Mouse (Mus musculus) v-Abl transformed pro-B cells (cell line): Measurements from ENCODE around the gene Unc13c.

ENCODE experiments used
- in situ Hi-C, 2 experiments: fragments of 400-800 bp; cut with MboI; formaldehyde crosslinking; loops; one replicate each; pipeline ENCODE4 v1.15.1; 2025; ENCODE audit not compliant: unreplicated experiment in 2 of 2

The Unc13c gene

GRCm38 (mm10) chr9:73883143-73883542, 85.6 kb downstream of the Unc13c start:
- in situ Hi-C loops = no loop called here

GRCm38 (mm10) chr9:73882393-73882919, 86.3 kb downstream of the Unc13c start:
- in situ Hi-C loops = no loop called here

DNA sequence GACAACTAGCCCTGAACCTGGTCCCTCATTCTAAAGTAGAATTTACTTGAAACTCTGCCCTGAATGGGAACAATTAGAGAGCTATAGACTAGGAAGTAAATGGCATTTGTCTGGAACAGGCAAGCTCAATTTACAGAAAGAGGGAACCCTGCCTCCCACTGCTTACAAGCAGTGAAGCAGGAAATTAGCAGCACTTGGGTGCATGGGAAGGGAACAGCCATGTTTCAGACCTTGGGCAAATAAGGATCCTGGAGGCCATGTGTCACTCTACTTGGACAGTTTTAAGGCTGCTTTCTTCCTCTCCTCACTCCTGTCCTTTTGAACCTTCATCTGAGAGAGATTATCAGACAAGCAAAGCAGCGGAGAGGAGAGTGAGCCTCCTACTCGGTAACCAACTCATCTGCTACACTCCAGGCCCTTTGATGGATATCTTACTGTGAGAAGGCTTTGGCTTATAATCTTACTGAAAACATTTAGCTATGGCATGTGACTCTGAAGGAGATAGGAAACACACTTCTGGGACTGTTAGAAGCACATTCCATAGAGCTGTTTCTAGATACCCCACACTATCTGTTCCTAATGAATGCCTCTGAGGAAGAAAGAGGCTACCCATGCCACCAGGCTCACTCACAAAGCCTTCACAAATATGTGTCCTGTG, 101.2 kb downstream of the Unc13c start:
- in situ Hi-C loops = no loop called here

- in situ Hi-C loops = no loop called here
Measured at GRCm38 (mm10) chr9:73866666-73867065, 102.1 kb downstream of the Unc13c start.

GRCm38 (mm10) chr9:73859469-73859868, 109.3 kb downstream of the Unc13c start:
- in situ Hi-C loops = no loop called here

- in situ Hi-C loops = no loop called here
Measured at GRCm38 (mm10) chr9:73854281-73854680, 114.5 kb downstream of the Unc13c start.

- in situ Hi-C loops = no loop called here
Measured at GRCm38 (mm10) chr9:73806681-73807080, 162.1 kb downstream of the Unc13c start.

DNA sequence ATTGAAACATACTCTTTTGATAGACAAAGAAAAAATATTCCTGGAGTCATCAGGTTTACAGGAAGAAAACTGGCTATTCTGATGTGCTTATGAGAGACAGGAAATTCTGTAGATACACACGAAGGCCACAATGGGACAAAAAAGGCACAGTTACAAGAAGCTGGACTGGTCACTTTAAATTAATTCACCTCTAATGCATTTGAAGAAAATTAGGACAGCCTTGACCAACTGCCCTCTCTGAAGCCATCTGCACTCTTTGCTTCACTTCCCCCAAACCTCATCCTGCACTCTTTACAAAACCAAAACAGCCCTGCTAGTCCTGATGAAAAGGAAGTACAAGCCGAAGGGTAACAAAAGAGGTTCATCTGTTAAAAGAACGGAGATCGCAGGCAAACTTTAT, 194.2 kb downstream of the Unc13c start:
- in situ Hi-C loops = no loop called here

DNA sequence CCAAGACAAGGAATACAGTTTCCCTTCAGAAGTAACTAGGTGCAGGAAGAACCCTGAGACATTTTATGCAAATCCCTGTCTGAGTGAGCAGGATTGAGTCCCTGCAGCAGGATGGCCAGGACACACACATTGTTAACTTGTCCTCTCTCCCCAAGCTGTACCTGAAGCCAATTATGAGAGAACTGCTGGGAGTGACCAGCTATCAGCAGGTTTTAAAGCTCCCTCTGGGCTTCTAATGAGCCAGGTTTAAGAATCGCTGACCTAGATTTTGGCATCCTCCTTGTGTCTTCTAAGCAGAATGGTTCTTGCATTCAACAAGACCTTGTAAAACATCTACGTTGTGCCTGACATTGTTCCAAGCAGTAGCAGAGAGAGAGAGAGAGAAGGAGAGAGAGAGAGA, 213.6 kb downstream of the Unc13c start:
- in situ Hi-C loops = no loop called here

DNA sequence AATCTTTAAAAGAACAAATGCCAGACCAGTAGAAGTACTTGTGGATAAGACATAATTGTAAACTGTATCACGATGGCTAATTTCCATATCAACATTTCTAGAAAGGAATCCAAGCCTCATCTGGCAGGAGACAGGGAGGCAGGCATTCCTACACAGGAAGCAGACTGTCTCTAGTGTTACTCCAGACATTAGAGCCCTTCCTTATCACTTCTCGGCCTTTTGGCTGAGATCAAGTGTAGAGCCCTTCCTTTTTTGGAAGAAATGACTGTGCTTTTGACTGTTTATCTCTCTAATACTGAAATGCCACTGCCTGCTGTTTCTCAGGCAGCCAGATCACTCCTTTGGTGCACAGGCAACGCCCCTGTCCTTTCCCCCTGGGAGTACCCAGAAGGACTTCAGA, 215.3 kb downstream of the Unc13c start:
- in situ Hi-C loops = no loop called here

DNA sequence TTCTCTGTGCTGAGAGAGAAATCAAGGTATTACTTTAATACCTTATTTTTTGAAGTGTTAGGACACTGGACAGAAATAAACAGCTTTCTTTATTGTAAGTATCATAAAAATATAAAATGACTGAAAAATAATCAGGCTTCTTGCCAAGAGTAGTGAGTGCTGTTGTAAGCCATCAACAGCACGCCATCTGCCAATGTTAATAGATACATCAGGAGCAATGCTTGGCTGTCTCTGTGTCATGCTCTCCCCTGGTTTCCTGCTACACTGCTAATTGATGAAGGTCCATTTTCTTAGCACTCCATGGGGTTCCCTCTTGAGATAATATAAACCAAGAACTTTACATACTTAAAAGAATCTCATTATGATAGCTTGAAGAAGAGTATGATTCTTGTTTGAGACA, 217.4 kb downstream of the Unc13c start:
- in situ Hi-C loops = no loop called here

DNA sequence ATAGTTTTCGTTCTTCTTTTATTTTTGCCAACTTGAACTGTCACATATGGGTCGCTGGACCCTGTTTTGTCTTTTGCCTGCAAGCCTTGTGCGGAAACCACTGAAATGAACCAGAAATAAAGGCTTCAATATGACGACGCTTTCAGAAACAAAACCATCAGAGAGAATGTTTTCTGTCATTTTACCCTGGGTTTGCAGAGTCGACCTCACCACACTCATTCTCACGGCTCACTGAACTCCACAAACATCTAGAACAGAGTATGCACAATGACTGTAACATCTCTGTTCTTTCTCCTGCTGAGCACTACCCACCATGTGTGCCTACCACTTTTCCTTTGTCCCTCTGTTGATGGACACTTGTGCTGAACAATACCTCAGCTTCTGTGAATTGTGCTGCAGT, 234.3 kb downstream of the Unc13c start:
- in situ Hi-C loops = no loop called here

- in situ Hi-C loops = no loop called here
Measured at GRCm38 (mm10) chr9:73725717-73726662, 242.8 kb downstream of the Unc13c start.

DNA sequence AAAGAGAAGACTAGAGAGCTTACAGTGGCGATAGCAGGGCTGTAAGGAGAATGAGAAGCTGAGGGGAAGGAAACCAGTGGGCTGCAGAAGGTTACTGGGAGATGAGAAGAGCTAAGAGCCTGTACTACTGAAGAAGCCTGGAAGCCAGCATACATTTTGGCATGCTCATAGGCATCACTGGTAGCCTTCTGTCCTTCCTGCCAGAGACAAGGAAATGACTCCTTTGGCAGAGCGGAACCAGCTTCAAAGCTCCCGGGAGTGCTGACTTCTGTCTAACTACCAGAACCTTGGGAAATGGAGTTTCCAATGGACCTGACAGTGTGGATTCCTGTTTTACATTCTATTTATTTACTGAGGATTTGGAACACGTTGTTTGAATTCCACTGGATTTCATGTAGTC, 244.0 kb downstream of the Unc13c start:
- in situ Hi-C loops = no loop called here

- in situ Hi-C loops = no loop called here
Measured at GRCm38 (mm10) chr9:73713508-73713907, 255.3 kb downstream of the Unc13c start.

GRCm38 (mm10) chr9:73697103-73697502, 271.7 kb downstream of the Unc13c start:
- in situ Hi-C loops = no loop called here

DNA sequence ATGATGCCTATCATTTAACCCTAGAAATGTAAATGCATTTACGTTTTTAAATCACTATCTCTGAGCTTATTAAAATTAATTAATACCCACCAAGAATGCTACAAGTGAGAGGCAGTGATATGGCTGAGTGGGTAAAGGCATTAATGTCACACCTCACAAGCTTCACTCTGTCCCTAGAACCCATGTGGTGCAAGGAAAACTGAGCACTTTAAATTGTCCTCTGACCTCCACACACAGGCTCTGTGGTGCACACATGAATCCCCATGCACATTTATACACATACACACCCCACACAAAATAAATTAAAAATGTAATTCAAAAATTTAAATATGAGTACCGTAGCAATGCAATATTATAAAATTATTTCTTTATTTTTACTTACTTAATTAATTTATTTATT, 287.2 kb downstream of the Unc13c start:
- in situ Hi-C loops = no loop called here

- in situ Hi-C loops = no loop called here
Measured at GRCm38 (mm10) chr9:73680545-73681495, 287.9 kb downstream of the Unc13c start.

GRCm38 (mm10) chr9:73671656-73672212, 297.0 kb downstream of the Unc13c start:
- in situ Hi-C loops = no loop called here

DNA sequence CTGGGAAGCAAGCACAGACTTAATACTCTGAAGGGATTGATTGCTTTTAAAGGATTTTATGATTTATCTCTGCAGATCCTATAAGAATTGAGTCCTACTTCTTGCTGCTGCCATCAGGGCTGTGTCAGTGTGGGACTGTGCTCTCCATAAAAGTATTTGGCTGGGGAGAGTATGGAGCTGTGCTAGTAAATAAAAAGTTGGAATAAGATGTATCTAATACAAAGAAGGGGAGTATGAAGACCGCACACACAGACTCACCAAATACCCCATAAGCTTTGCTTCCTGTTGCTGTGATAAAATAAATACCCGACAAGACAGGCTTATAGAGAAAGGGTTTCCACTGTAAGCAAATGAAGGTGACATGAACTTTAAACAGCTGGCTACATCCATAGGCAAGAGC, 298.7 kb downstream of the Unc13c start:
- in situ Hi-C loops = no loop called here
